Mouse (Mus musculus) splenic B cell, adult 2 months (primary cell): ENCODE measurements around the gene Phxr2.

Experiments
- DNase-seq: peaks from one replicate; pipeline ENCODE4 v3.0.0-alpha.2; 2011; ENCODE audit warnings: low read depth, low spot score
- H3K27me3 ChIP-seq: 2 replicates; pipeline ENCODE4 v1.6.1; 2012; ENCODE audit warnings: mild to moderate bottlenecking, low read length, moderate library complexity, mixed read lengths; ENCODE audit not compliant: control insufficient read depth, poor library complexity, insufficient read depth, severe bottlenecking
- H3K36me3 ChIP-seq: 2 replicates; pipeline ENCODE4 v1.6.1; 2012; ENCODE audit warnings: mild to moderate bottlenecking, low read length, moderate library complexity, mixed read lengths; ENCODE audit not compliant: control insufficient read depth, poor library complexity, insufficient read depth, severe bottlenecking

Gene Phxr2

GRCm38 (mm10) chr10:99152063-99152462 is 25.9 kb upstream of the Phxr2 start:
- peaks cover under 1% of the 10 kb centered on the region; the same call in 1 of the 2 replicates for H3K36me3 ChIP-seq
- DNase-seq: peak; percentile 81
- no peaks in the 10 kb centered on the region for H3K27me3 ChIP-seq

- Histone ChIP-seq H3K36me3 (no peaks in the 10 kb centered on the region; the same call in 1 of the 2 replicates), H3K27me3 (no peaks in the 10 kb centered on the region)
- no peak for DNase-seq
Measured at GRCm38 (mm10) chr10:99151580-99151979, 25.5 kb upstream of the Phxr2 start.

- H3K36me3 ChIP-seq: peaks cover 2% of the 10 kb centered on the region
- no peak for DNase-seq
- no peaks in the 10 kb centered on the region for H3K27me3 ChIP-seq
Measured at GRCm38 (mm10) chr10:99150016-99150415, 23.9 kb upstream of the Phxr2 start.

- H3K36me3 ChIP-seq: peaks cover 4% of the 10 kb centered on the region
- DNase-seq: no peak
- no peaks in the 10 kb centered on the region for H3K27me3 ChIP-seq
Measured at GRCm38 (mm10) chr10:99146596-99146995, 20.5 kb upstream of the Phxr2 start.

- H3K36me3 ChIP-seq: peaks cover 4% of the 10 kb centered on the region
Measured at GRCm38 (mm10) chr10:99145611-99146010, 19.5 kb upstream of the Phxr2 start.

GRCm38 (mm10) chr10:99136337-99136736 is 10.2 kb upstream of the Phxr2 start:
- Histone ChIP-seq H3K36me3 (no peaks in the 10 kb centered on the region), H3K27me3 (no peaks in the 10 kb centered on the region)
- no peak for DNase-seq

More at GRCm38 (mm10) chr10:99145611-99146010, 19.5 kb upstream of the Phxr2 start:
- H3K27me3 ChIP-seq: no peaks in the 10 kb centered on the region
- no peak for DNase-seq

GRCm38 (mm10) chr10:99133321-99133875 is 7.3 kb upstream of the Phxr2 start:
- H3K27me3 ChIP-seq: no peaks in the 10 kb centered on the region
- no peaks in the 10 kb centered on the region for H3K36me3 ChIP-seq
- DNase-seq: peak; percentile 75

GRCm38 (mm10) chr10:99132595-99133272 is 6.6 kb upstream of the Phxr2 start:
- no peaks in the 10 kb centered on the region for H3K36me3 ChIP-seq
- peak; percentile 55 for DNase-seq

GRCm38 (mm10) chr10:99132189-99132588 is 6.1 kb upstream of the Phxr2 start:
- Histone ChIP-seq H3K27me3 (no peaks in the 10 kb centered on the region), H3K36me3 (no peaks in the 10 kb centered on the region)
- peak; percentile 44 for DNase-seq

More at GRCm38 (mm10) chr10:99132595-99133272, 6.6 kb upstream of the Phxr2 start:
- H3K27me3 ChIP-seq: no peaks in the 10 kb centered on the region

- no peaks in the 10 kb centered on the region for H3K27me3 ChIP-seq
Measured at GRCm38 (mm10) chr10:99131298-99131697, 5.2 kb upstream of the Phxr2 start.

GRCm38 (mm10) chr10:99130611-99131010 is 4.5 kb upstream of the Phxr2 start:
- no peaks in the 10 kb centered on the region for H3K36me3 ChIP-seq
- no peaks in the 10 kb centered on the region for H3K27me3 ChIP-seq
- DNase-seq: peak; percentile 59

More at GRCm38 (mm10) chr10:99131298-99131697, 5.2 kb upstream of the Phxr2 start:
- H3K36me3 ChIP-seq: no peaks in the 10 kb centered on the region
- no peak for DNase-seq

- DNase-seq: peak; percentile 72
- Histone ChIP-seq H3K36me3 (no peaks in the 10 kb centered on the region), H3K27me3 (no peaks in the 10 kb centered on the region)
Measured at GRCm38 (mm10) chr10:99127691-99128261, 1.7 kb upstream of the Phxr2 start.

GRCm38 (mm10) chr10:99126954-99127353 is 829 bp upstream of the Phxr2 start:
- H3K36me3 ChIP-seq: no peaks in the 10 kb centered on the region
- no peaks in the 10 kb centered on the region for H3K27me3 ChIP-seq
- peak; percentile 80 for DNase-seq

GRCm38 (mm10) chr10:99119471-99119870 is 6.7 kb downstream of the Phxr2 start:
- no peaks in the 10 kb centered on the region for H3K27me3 ChIP-seq
- no peak for DNase-seq
- H3K36me3 ChIP-seq: no peaks in the 10 kb centered on the region; the same call in none of the 2 replicates

GRCm38 (mm10) chr10:99118697-99119096 is 7.4 kb downstream of the Phxr2 start:
- Histone ChIP-seq H3K27me3 (no peaks in the 10 kb centered on the region), H3K36me3 (no peaks in the 10 kb centered on the region; the same call in none of the 2 replicates)
- no peak for DNase-seq
